Mouse (Mus musculus) cerebellum, postnatal 4 days (tissue): ENCODE measurements at regions not wholly inside any gene's neighbourhood (a gene's known extent, or its start where the extent isn't known, plus 50 kb on each side); places are given as distances from the start of the nearest gene placed in this dataset.

ENCODE experiments used
- DNase-seq, 2 experiments: peaks; one replicate each; pipeline ENCODE4 v3.0.0; 2022; ENCODE audit warnings: low spot score in 2 of 2, mixed read lengths in 1 of 2

- no peak for DNase-seq
These were observed 145.8 kb upstream of the Rad23b start for GRCm38 (mm10) chr4:55203731-55204710.

GRCm38 (mm10) chr4:55206226-55206625 lies 143.6 kb upstream of the Rad23b start:
- DNase-seq, result no peak

- no peak for DNase-seq
These were observed 142.0 kb upstream of the Rad23b start for GRCm38 (mm10) chr4:55207749-55208385.

- DNase-seq, result no peak
These were observed 141.2 kb upstream of the Rad23b start for GRCm38 (mm10) chr4:55208386-55209345.

GRCm38 (mm10) chr4:55215425-55216174 lies 134.2 kb upstream of the Rad23b start:
- DNase-seq, result no peak

GRCm38 (mm10) chr4:55216175-55216545 lies 133.7 kb upstream of the Rad23b start:
- DNase-seq, result no peak

GRCm38 (mm10) chr4:55225766-55226165 lies 124.1 kb upstream of the Rad23b start:
- DNase-seq, result no peak

- no peak for DNase-seq
These were observed 122.4 kb upstream of the Rad23b start for GRCm38 (mm10) chr4:55227394-55227793.

- DNase-seq, result no peak
These were observed 118.3 kb upstream of the Rad23b start for GRCm38 (mm10) chr4:55231522-55231921.

GRCm38 (mm10) chr4:55237856-55238255 lies 112.0 kb upstream of the Rad23b start:
- DNase-seq, result no peak

- DNase-seq, result peak; percentile 75 to 78
These were observed 109.4 kb upstream of the Rad23b start for GRCm38 (mm10) chr4:55240450-55240849.

GRCm38 (mm10) chr4:55242331-55242730 lies 107.5 kb upstream of the Rad23b start:
- no peak for DNase-seq

- DNase-seq, result no peak
These were observed 106.5 kb upstream of the Rad23b start for GRCm38 (mm10) chr4:55243091-55244058.

GRCm38 (mm10) chr4:55245789-55246188 lies 104.1 kb upstream of the Rad23b start:
- DNase-seq, result no peak

- DNase-seq, result no peak
These were observed 99.5 kb upstream of the Rad23b start for GRCm38 (mm10) chr4:55250334-55250733.

GRCm38 (mm10) chr4:55251546-55251945 lies 98.3 kb upstream of the Rad23b start:
- DNase-seq, result no peak

GRCm38 (mm10) chr4:55253769-55254168 lies 96.1 kb upstream of the Rad23b start:
- no peak for DNase-seq

- DNase-seq, result no peak
These were observed 77.7 kb upstream of the Rad23b start for GRCm38 (mm10) chr4:55271965-55272630.

- DNase-seq, result no peak
These were observed 73.4 kb upstream of the Rad23b start for GRCm38 (mm10) chr4:55276300-55276952.
